Comparison of ENCODE assay signal across 11 mouse cellular contexts in the genomic region with DNA sequence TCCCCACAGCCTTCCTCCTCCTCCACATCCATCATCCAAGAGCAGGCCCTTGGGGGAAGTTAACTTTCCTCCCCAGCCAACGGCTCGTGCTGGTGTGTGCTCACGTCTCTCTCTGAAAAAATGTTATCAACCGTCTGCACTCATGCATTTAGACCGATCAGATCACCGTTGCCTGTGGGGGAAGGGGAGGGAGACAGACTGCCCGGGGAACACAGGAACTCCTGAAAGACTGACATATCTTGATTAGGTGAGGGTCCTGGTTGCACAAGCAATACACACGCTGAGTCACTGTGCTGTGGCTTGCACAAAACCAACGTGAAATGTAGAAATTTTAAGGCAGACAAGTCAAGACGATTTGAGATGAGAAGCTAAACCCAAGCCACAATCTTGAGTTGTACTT. TPM values are rescaled to one million over a fixed set of nuclear protein-coding genes. Genes with fewer than 3 reads are reported as not detected.
DNase-seq lines count a peak whose midpoint lies in the region; ATAC-seq and TF ChIP-seq lines count a peak whose summit lies in the region.
"Had no signal": no experiment of that assay in that cellular context is flagged by ENCODE, and none has a peak within 500 bp of the region (broad histone marks: within the 10 kb centered on the region; RNA-seq: fewer than 3 reads in every experiment).

No protein-coding gene starts in this region.

- intact Hi-C loops in gastrocnemius, adult 2 months (cut with DNase I) = no loop called here

- H3K36me3 ChIP-seq in kidney, embryonic 16.5 days (ENCODE audit: insufficient read depth, low read length) = no peaks in the 10 kb centered on the region
- no peaks in the 10 kb centered on the region for H3K36me3 ChIP-seq in liver, embryonic 11.5 days (ENCODE audit: control insufficient read depth, insufficient read depth, low read length)
- H3K36me3 ChIP-seq: hindbrain, embryonic 13.5 days; limb, embryonic 12.5 days had no signal

- H3K9ac ChIP-seq in kidney, embryonic 16.5 days (replicated peaks; ENCODE audit: low read length) = no peak overlapping the region
- peak overlapping the region; percentile 51 for H3K9ac ChIP-seq in liver, embryonic 11.5 days (ENCODE audit: low read depth, low read length)
- H3K9ac ChIP-seq: hindbrain, embryonic 13.5 days; limb, embryonic 12.5 days had no signal

- TF ChIP-seq CTCF in gastrocnemius, adult 2 months (IDR thresholded peaks at IDR 0.05) = no peak

- peak overlapping the region; percentile 72 for H3K27ac ChIP-seq in kidney, embryonic 16.5 days (ENCODE audit: low read length)
- peak overlapping the region; percentile 97 for H3K27ac ChIP-seq in liver, embryonic 11.5 days (ENCODE audit: low read depth, low read length)
- H3K27ac ChIP-seq in gastrocnemius, adult 2 months = no peak overlapping the region
- H3K27ac ChIP-seq: hindbrain, embryonic 13.5 days; limb, embryonic 12.5 days had no signal

- no peaks in the 10 kb centered on the region for H3K27me3 ChIP-seq in kidney, embryonic 16.5 days (ENCODE audit: insufficient read depth, low read length)
- no peaks in the 10 kb centered on the region for H3K27me3 ChIP-seq in liver, embryonic 11.5 days (replicated peaks; ENCODE audit: control insufficient read depth, insufficient read depth, low read length)
- H3K27me3 ChIP-seq: hindbrain, embryonic 13.5 days; limb, embryonic 12.5 days had no signal

- 0 out of 2 replicates have a peak, but pooled peaks have one; percentile 39 for ATAC-seq in kidney, embryonic 16.5 days (ENCODE audit: low FRiP score, low TSS enrichment)
- peak; percentile 95 for ATAC-seq in liver, embryonic 11.5 days (replicated peaks; ENCODE audit: low FRiP score)

- peak overlapping the region; percentile 17; the same call in 1 of the 2 replicates for H3K4me2 ChIP-seq in kidney, embryonic 16.5 days (replicated peaks; ENCODE audit: low read depth, low read length)
- H3K4me2 ChIP-seq in liver, embryonic 11.5 days = peak overlapping the region; percentile 44
- H3K4me2 ChIP-seq: hindbrain, embryonic 13.5 days; limb, embryonic 12.5 days had no signal

- no peak overlapping the region for H3K4me3 ChIP-seq in kidney, embryonic 16.5 days (ENCODE audit: low read length)
- H3K4me3 ChIP-seq in liver, embryonic 11.5 days (ENCODE audit: low read depth, low read length) = no peak overlapping the region
- no peak overlapping the region for H3K4me3 ChIP-seq in gastrocnemius, adult 2 months
- H3K4me3 ChIP-seq: hindbrain, embryonic 13.5 days; limb, embryonic 12.5 days had no signal

- DNase-seq in kidney, adult 9 months = no peak
- DNase-seq in c-Kit-positive CD71-positive TER-119-negative erythroid progenitor cells, embryonic 14.5 days (ENCODE audit: low read depth) = peak; percentile 91
- DNase-seq in liver, embryonic 11.5 days (ENCODE audit: low spot score) = peak; percentile 70
- DNase-seq in spleen, postnatal 36 days (ENCODE audit: low spot score in 2 of 2) = peak; percentile 55 to 72
- DNase-seq in layer of hippocampus, postnatal 14 days (ENCODE audit: low spot score in 2 of 2) = no peak
- no peak for DNase-seq in gastrocnemius, adult 2 months
- DNase-seq: cerebellum, adult 9-10 months; gastrocnemius, postnatal 36 days had no signal

- no peaks in the 10 kb centered on the region for H3K9me3 ChIP-seq in kidney, embryonic 16.5 days (ENCODE audit: low read length)
- no peaks in the 10 kb centered on the region for H3K9me3 ChIP-seq in liver, embryonic 11.5 days (ENCODE audit: control insufficient read depth, low read length)
- H3K9me3 ChIP-seq: hindbrain, embryonic 13.5 days; limb, embryonic 12.5 days had no signal

- 21% methylated on average over 10 of the region's 10 CpGs for WGBS in kidney, embryonic 16.5 days
- WGBS in liver, embryonic 11.5 days = 10% methylated on average over 10 of the region's 10 CpGs

- peaks cover 16% of the 10 kb centered on the region for H3K4me1 ChIP-seq in kidney, embryonic 16.5 days (ENCODE audit: insufficient read depth, low read length)
- peaks cover 37% of the 10 kb centered on the region for H3K4me1 ChIP-seq in liver, embryonic 11.5 days (replicated peaks; ENCODE audit: control insufficient read depth, insufficient read depth, low read length)

RNA-seq across cellular contexts. Expression of a gene that starts 9.7 kb away (rescaled TPM):
- 66.2 and 67.8 TPM in 2 replicates for polyA plus RNA-seq in kidney, embryonic 16.5 days (2015; fragmentation: Nextera tagmentation; extraction: Ambion mirVana)
- polyA plus RNA-seq in liver, embryonic 11.5 days (2014; fragmentation: Nextera tagmentation; extraction: Ambion mirVana) = 125 and 137 TPM in 2 replicates
- total RNA-seq in layer of hippocampus, postnatal 14 days (2021) = 100 to 1,000 TPM; 113 to 146 TPM
- total RNA-seq in gastrocnemius, adult 2 months (2021) = 10 to 100 TPM; 20.7 to 27.4 TPM

RNA-seq across cellular contexts. Expression of a gene that starts 41.3 kb away (rescaled TPM):
- polyA plus RNA-seq in kidney, embryonic 16.5 days (2015; fragmentation: Nextera tagmentation; extraction: Ambion mirVana) = 0.05 and 0.08 TPM in 2 replicates
- polyA plus RNA-seq in liver, embryonic 11.5 days (2014; fragmentation: Nextera tagmentation; extraction: Ambion mirVana) = 1.9 and 2.0 TPM in 2 replicates
- not detected for total RNA-seq in layer of hippocampus, postnatal 14 days (2021)
- total RNA-seq in gastrocnemius, adult 2 months (2021) = under 1 TPM in 1 of 2 experiments, not detected in 1; 0.28 TPM
- total RNA-seq: gastrocnemius, postnatal 36 days had no signal
- polyA plus RNA-seq: hindbrain, embryonic 13.5 days; limb, embryonic 12.5 days had no signal

RNA-seq across cellular contexts. Expression of a gene that starts 46.9 kb away (rescaled TPM):
- 20.1 and 21.0 TPM in 2 replicates for polyA plus RNA-seq in kidney, embryonic 16.5 days (2015; fragmentation: Nextera tagmentation; extraction: Ambion mirVana)
- polyA plus RNA-seq in liver, embryonic 11.5 days (2014; fragmentation: Nextera tagmentation; extraction: Ambion mirVana) = 16.4 and 17.6 TPM in 2 replicates
- 1 to 10 TPM; 2.7 to 3.8 TPM for total RNA-seq in layer of hippocampus, postnatal 14 days (2021)
- total RNA-seq in gastrocnemius, adult 2 months (2021) = 1 to 10 TPM; 3.0 to 3.8 TPM

RNA-seq across cellular contexts. Expression of a gene that starts 52.7 kb away (rescaled TPM):
- 5.0 and 5.1 TPM in 2 replicates for polyA plus RNA-seq in kidney, embryonic 16.5 days (2015; fragmentation: Nextera tagmentation; extraction: Ambion mirVana)
- polyA plus RNA-seq in liver, embryonic 11.5 days (2014; fragmentation: Nextera tagmentation; extraction: Ambion mirVana) = 11.8 and 11.9 TPM in 2 replicates
- total RNA-seq in layer of hippocampus, postnatal 14 days (2021) = under 1 TPM in 1 of 2 experiments, not detected in 1; 0.48 TPM
- under 1 TPM; 0.28 to 0.43 TPM for total RNA-seq in gastrocnemius, adult 2 months (2021)

Comparison
In these comparisons a context has a peak if more than half of its experiments do, and no peak if none do; other contexts are left out.
1. DNase-seq: peak in c-Kit-positive CD71-positive TER-119-negative erythroid progenitor cells, embryonic 14.5 days (single experiment), liver, embryonic 11.5 days (single experiment) and spleen, postnatal 36 days (2 of 2); none in kidney, adult 9 months (single experiment), layer of hippocampus, postnatal 14 days (0 of 2) and gastrocnemius, adult 2 months (single experiment).
2. RNA of a gene that starts 9.7 kb away (total RNA-seq): 113 to 146 TPM in layer of hippocampus, postnatal 14 days; 20.7 to 27.4 TPM in gastrocnemius, adult 2 months; every median in the first group is over 4 times any median in the second.